Mouse (Mus musculus) left cerebral cortex, postnatal 4 days (tissue): ENCODE measurements at regions not wholly inside any gene's neighbourhood (a gene's known extent, or its start where the extent isn't known, plus 50 kb on each side); places are given as distances from the start of the nearest gene placed in this dataset.

Experiments
- DNase-seq: peaks from one replicate; pipeline ENCODE4 v3.0.0-alpha.2; 2022
- intact Hi-C: fragments of 180-260 bp; cut with DNase I; formaldehyde crosslinking; loops from one replicate; pipeline ENCODE4 v1.15.1; 2025

DNA sequence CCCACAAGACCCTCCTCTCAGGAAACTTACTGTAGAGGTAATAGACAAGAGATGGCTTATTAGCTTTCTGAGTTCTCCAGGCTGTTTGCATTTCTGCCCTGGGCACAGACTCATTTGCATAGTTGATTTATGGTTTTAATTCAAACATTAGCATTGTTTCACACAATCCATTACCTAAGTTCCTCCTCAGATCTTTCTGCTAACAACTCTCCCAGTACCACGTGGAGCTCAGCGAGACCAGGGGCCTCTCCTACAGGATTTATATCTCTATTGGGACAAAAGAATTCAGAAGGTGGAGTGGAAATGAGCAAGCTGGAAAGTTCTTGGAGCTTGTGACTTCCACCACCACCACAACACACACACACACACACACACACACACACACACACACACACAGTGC lies 396.8 kb downstream of the Adra2a start:
- DNase-seq = no peak
- intact Hi-C loops = no loop called here

DNA sequence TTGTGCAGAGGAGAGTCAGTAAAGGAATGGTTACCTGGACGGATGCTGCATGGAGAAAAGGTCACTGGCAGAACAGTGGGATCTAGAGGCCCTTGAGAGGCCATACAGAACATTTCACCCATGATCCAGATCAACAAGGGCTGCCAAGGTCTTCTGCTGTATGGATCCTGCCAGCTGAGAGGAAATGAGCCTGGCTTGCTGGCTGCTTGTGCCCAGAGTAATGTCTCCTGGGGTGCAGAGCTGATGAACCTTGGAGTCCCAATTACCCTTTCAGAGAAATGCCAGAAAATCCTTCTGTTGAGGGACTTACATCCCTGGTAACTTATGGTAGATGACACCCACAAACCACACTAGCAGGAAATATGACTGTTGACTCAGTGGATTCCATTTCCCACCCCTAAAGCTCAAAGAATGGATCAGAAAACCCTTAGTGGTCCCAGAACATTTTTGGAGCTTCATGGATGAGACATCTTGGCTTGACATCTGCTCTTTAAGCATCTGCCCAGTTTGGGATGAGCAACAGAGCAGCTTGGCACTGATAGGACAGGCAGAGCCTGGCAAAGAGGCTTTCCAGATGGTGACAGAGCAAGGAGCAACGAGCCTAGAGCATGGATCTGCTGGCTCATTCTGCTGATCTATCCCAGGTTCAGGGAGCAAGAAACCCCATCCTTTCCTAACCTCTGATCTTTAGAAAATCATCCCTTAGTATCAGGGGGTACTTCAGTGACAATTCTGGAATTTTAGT lies 416.6 kb downstream of the Adra2a start:
- intact Hi-C loops = no loop called here
- peak; percentile 16 for DNase-seq

DNA sequence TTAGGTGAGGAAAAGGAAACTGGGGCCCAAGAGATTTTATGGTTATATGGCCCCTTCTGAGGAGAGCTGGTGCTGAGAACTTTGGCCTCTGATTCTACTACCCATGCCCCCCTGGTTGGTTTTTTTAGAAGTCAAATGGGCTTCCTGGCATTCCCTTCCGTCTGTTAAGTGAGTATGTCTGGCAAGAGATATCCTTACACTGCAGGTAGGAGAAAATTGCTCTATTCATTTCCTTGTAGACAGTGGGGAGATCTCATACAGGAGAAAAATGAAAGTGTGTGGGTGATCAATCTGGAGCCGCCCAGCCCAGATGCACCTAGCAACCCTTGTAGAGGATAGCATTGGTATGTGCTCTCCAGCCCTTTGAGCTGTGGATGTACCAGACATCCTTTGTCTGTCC lies 418.5 kb downstream of the Adra2a start:
- DNase-seq = no peak
- intact Hi-C loops = no loop called here

DNA sequence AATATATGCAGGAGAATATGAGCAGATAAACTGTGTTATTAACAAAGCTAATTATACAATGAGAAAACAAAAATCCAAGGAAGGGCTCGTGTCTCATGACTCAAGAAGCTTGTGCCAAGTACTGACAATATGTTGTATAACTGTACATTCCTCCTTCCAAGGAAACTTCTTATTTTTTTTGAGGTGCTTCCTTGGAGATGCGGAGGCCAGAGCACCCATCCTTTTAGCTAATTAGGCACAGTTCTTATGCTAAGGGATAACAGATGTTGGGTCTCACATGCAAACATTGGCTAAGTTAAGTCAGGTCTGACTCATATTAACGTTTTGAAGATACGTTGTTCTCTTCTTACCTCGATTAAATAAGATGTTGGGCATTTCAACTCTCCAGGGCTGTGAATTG lies 426.1 kb downstream of the Adra2a start:
- no peak for DNase-seq
- intact Hi-C loops = no loop called here

DNA sequence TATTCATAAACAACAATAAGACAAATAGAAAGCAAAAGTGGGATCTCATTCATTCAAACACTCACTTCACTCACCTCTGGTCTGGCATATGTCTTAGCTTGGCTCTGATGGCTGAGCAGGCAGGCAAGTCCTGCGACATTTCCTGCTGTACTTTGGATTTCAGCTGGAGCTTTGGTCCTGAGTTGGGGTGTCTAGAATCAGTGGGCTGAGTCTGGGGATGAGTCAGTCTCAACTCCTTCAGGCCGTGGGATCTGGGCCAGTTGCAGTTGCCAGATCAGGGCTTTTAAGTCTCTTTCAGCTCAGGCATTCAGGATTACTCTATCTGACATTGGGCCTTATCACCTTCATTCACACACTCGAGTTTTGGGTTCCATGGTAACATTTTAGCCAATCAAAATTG lies 454.1 kb downstream of the Adra2a start:
- intact Hi-C loops = no loop called here
- no peak for DNase-seq

DNA sequence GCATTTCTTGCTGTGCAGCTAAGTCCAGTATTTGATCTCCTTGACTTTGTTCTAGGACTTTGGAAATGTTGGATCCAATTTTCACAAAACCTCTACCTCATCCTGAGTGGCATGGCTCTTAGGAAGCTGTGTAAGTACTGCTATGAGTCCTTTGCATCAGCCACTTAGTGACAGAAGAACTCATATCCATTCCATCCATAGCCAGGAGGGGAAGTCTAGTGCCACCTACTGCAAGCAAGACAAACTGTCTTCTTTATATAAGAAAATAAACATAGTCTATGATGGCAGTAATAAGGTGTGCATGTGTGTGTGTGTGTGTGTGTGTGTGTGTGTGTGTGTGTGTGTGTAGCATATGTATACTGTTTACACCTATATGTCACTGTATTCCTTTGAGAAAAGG lies 489.9 kb downstream of the Adra2a start:
- DNase-seq = no peak
- intact Hi-C loops = no loop called here

DNA sequence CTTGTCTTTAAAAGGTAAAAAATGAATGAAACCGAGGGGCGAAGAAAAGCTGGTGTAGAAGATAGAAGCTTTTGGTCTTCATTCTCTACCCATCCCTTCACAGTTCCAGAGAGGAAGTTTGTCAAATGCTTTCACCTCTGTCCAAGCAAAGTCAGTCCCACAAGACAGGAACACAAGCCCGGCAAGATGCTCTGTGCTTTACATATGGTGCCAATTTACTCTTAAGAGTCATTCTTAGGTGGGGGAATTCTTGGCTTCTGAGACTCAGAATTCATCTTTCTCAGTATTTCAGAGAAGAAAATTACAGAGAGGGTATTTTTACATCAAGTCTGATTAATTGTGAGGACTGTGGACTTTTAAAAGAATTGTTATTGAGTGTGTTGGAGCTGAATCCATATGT lies 511.4 kb downstream of the Adra2a start:
- intact Hi-C loops = no loop called here
- DNase-seq = no peak

DNA sequence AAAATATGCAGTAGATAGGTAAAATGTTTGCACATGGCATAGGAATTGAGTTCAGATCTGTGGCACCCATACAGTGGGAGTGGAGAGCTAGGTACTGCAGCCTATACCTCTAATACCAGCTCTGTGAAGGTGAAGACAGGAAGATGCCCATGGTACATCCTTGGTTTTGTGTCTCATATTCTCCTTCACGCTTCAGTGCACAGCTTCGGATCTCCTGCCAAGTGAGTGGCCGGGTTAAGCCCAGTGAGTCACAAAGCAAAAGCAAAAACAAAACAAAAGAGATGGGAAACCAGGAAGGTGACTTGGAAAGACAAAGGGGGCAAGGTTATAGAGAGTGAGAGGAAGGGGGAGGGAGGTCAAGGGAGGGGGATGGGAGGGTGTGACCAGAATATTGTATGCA lies 514.0 kb downstream of the Adra2a start:
- peak; percentile 29 for DNase-seq
- intact Hi-C loops = no loop called here

DNA sequence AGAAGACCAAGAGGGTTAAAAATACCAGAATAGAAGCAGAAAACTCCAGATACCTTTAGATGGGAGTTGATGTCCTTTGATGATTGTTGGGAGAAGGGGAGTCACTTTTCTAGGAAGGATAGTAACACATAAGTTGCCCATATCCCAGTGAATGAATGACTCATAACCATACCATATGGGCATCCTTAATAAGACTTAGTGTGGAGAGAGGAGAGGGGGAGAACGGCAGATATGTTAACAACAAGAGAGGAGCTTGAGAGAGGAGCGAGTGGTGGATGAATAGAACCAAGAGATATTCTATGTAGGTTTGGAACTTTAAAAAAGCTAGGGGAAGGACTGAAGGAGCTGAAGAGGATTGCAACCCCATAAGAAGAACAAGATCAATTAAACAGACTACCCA lies 539.6 kb downstream of the Adra2a start:
- no peak for DNase-seq

DNA sequence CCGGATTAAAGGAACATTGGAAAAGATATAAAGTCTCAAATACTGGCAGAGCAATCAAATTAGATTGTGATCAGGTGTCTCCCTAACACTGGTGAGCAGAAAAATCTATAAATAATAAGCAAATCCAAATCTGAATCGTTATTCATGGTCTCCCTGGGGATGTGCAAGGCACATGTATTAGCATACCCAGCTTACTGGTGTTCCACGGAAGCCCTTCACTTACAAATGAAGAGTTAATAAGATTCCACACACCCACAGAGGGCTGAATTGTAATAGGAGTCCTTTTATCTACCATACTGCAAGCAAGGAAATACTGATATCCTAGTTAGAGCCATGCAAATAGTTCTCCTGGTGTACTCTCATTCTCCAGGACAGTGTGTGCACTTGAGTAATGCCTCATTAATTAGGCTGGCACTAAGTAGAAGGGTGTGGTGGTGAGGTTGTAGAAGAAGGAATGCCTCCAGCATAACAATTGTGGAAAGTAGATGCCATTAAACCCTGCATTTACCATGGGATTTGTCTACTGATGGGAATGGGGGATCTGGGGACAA lies 540.8 kb downstream of the Adra2a start:
- no peak for DNase-seq
- intact Hi-C loops = no loop called here

More for the DNA sequence above, 539.6 kb downstream of the Adra2a start:
- intact Hi-C loops = no loop called here

DNA sequence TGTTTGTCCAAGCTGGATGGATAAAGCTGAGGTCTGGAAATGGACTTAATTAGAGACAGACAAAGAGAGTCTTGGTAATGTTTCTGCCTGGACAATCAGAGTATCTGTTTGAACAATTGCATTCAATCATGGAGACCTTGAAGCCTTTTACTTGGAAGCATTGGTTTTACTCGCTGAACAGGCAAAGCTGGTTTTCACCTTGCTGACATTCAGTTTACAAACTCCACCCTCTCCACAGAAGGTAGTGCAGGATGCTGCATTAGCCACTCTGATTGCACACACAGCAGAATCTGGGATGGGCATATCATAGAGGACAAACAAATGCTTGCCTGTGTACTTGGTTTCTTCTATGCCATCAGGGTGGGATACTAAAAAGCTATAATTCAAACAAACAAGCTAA lies 541.4 kb downstream of the Adra2a start:
- DNase-seq = no peak
- intact Hi-C loops = no loop called here

DNA sequence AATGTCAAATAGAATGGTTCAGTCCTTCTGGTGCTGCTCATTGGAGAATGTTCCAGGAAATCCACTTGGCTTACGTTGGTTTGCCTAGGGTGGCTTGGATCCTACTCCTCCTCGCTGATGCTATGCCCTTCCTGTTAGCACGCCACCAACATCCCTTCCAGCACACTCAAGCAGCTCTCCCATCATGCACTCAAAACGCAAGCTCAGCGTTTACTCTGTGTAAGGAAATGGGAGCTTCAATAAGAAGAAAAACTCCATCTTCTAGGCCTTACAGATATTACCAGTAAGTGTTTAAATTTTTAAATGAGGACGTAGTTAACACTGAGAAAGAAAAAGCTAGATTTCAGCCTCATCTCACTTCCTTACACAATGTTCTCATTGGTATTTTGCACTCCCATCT lies 523.7 kb downstream of the Gpam start:
- intact Hi-C loops = no loop called here
- no peak for DNase-seq

DNA sequence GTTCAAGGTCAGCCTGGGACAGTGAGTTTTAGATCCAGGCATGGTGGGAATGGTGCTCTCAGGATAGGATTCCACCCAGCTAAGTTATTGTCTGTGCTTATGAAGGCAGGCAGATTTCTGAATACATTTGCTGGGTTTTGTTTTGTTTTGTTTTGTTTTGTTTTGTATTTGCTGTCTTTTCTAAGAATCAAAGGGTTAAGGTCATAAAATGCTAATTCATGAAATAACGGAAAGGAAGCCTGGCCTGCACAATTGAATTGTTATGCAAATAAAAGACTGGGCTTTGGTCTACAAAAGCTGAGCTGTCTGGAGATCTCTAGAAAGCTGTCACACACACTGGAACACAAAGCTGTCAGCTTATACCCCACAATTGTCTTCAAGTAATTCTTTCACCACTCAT lies 521.7 kb downstream of the Gpam start:
- DNase-seq = no peak
- intact Hi-C loops = no loop called here

DNA sequence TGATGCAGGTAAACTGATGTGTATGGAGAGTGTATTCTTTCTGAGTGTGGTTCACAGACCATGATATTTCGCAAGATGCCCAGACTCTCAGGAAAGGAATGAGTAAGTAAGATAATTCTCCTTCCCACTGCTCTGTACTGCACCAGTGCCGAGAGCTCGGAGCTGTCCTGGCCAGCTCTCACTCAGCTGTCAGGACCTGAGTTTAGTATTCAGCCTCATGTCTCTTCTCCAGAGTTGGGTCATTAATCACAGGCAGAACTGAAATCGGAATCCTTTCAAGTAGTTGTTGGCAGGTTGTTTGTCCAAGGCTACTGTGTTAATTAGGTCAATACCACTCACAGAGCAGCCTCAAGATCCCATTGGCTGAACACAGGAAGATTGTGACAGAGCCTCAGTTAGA lies 510.1 kb downstream of the Gpam start:
- intact Hi-C loops = no loop called here
- DNase-seq = no peak
